Mouse (Mus musculus): ENCODE results near the gene Kctd20.

- TF ChIP-seq CTCF (IDR thresholded peaks at IDR 0.05; ENCODE audit: low read depth) = no peak
- no peak for TF ChIP-seq EP300 (IDR thresholded peaks at IDR 0.05; ENCODE audit: low read depth)
Measured at GRCm38 (mm10) chr17:28928004-28928403, 23.7 kb upstream of the Kctd20 start.

All from heart, postnatal 0 days (tissue).